Mouse (Mus musculus): Measurements from ENCODE around the gene Rbpms2. TPM values are rescaled to one million over a fixed set of nuclear protein-coding genes. Genes with fewer than 3 reads are reported as not detected.
"Not testable (repeated sequence)": the region's sequence is repeated elsewhere in the genome, so short reads cannot be mapped to it uniquely, and the experiment has no call there.

Rbpms2 gene
- total RNA-seq, 2 experiments from 2014 or later, result 2.2 to 3.2 TPM

DNA sequence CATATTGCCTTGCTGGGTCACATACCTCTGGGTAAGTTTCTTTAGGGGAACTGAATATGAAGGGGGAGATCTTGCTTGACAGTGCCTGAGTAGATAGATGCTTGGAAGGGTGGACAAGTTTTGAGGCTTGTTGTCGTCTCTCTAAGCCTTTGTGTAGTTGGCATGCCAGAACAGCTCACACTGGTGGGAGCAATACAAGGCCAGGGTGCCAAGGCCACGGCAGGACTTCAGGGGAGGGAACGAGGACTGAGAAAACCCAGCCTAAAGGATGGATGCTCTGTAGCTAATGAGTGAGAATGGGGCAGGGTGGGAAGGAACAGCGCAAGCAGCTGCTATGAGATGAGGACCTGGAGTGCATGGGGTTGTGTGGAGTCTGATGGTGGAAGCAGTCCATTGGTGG lies 15.5 kb downstream of the Rbpms2 start:
- no peak overlapping the region for H3K4me3 ChIP-seq
- intact Hi-C loops (cut with DNase I), result no loop called here
- DNase-seq (ENCODE audit: extremely low spot score in 1 of 2, low spot score in 2 of 2), result no peak
- H3K27ac ChIP-seq, result no peak overlapping the region
- TF ChIP-seq CTCF (IDR thresholded peaks at IDR 0.05), result no peak

DNA sequence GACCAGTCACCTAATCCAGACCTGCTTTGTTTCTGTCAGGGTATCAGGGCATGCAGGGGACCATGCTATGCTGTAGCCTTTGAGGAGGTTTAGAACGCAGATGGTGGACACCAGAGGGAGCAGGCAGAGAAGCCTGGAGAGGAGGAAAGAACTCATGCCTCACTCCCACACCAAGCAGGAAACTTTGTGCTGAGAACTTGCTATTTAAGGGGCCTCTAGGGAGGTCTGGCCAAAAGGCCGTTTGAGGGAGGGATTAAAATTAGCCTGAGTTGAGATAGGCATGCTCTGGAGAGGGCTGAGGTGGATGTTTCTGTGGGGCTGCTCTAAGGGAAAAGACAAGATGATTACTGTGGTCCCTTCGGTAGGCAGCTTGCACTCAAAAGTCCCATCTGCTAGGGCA lies 16.5 kb downstream of the Rbpms2 start:
- intact Hi-C loops (cut with DNase I), result no loop called here
- no peak for DNase-seq (ENCODE audit: extremely low spot score in 1 of 2, low spot score in 2 of 2)
- H3K4me3 ChIP-seq, result no peak overlapping the region
- no peak overlapping the region for H3K27ac ChIP-seq
- no peak; the same call in 1 of the 2 replicates for TF ChIP-seq CTCF (IDR thresholded peaks at IDR 0.05)

- intact Hi-C loops (cut with DNase I), result no loop called here
- Histone ChIP-seq H3K4me3 (no peak overlapping the region), H3K27ac (no peak overlapping the region)
- no peak for TF ChIP-seq CTCF (IDR thresholded peaks at IDR 0.05)
- no peak for DNase-seq (ENCODE audit: extremely low spot score in 1 of 2, low spot score in 2 of 2)
Measured at GRCm38 (mm10) chr9:65646782-65647181, 17.3 kb downstream of the Rbpms2 start.

DNA sequence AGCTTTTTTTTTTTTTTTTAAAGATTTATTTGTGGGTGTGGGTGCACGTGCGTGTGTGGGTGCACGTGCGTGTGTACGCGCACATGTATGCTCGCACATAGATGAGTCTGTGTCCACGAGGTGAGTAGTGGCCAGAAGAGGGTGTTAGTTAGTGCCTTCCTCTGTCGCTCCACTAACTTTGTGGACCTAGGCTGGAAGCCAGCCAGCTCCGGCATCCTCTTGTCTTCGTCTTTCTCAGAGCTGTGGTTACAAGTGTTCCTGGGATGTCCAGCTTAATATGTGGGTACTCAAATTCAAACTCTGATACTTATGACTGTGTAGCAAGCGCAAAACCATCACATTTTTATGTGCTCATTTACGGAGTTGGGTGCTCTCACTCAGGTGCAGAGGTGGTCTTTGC lies 19.3 kb downstream of the Rbpms2 start:
- Histone ChIP-seq H3K4me3 (no peak overlapping the region), H3K27ac (no peak overlapping the region)
- TF ChIP-seq CTCF (IDR thresholded peaks at IDR 0.05), result no peak
- DNase-seq (ENCODE audit: extremely low spot score in 1 of 2, low spot score in 2 of 2), result no peak
- intact Hi-C loops (cut with DNase I), result no loop called here

DNA sequence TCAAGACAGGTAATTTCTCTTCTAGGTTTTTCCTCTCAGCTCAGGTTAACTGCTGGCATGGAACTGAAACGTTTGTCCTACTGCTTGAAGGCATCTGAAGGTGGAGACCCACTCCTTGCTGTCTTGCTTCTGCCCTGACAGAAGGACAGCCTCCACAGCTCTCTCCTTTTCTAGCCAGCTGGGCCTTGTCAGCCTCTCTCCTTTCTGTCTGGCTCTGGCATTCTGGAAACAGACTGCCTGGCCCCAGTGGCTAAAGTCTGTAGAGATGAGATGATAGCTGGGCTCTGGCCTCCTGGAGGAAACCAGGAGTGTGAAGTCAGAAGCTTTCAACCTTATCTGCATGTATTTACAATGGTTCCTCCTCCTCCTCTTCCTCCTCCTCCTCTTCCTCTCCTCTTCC lies 20.5 kb downstream of the Rbpms2 start:
- no peak overlapping the region for H3K4me3 ChIP-seq
- DNase-seq (ENCODE audit: extremely low spot score in 1 of 2, low spot score in 2 of 2), result no peak
- TF ChIP-seq CTCF (IDR thresholded peaks at IDR 0.05), result no peak
- H3K27ac ChIP-seq, result no peak overlapping the region
- intact Hi-C loops (cut with DNase I), result no loop called here

DNA sequence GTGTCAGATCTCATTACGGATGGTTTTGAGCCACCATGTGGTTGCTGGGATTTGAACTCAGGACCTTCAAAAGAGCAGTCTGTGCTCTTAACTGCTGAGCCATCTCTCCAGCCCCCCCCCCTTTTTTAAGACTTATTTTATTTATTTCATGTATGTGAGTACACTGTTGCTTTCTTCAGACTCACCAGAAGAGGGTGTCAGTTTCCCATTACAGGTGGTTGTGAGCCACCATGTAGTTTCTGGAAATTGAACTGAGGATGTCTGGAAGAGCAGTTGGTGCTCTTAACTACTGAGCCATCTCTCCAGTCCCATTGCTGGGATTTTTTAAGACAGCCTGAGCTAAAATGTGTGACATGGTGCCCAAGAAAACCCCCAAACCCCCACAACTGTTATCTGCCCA lies 22.5 kb downstream of the Rbpms2 start:
- DNase-seq (ENCODE audit: extremely low spot score in 1 of 2, low spot score in 2 of 2); H3K27ac ChIP-seq; intact Hi-C loops (cut with DNase I); H3K4me3 ChIP-seq: not testable (repeated sequence)
- peak; percentile 34 for TF ChIP-seq CTCF (IDR thresholded peaks at IDR 0.05)

DNA sequence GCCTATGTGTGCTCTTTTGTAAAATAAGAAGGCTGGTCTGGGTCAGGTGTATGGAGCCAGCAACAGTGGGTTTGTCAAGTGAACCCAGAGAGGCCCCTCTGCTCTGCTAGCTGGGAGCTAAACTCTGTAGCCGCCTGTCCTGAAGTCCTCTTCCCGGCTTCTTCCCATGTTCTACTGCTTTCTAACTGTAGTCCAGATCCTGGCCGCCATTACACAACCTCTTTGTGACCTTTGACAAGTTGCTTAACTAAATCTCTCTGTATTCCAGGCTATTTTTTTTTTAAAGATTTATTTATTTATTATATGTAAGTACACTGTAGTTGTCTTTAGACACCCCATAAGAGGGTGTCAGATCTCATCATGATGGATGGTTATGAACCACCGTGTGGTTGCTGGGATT lies 24.3 kb downstream of the Rbpms2 start:
- intact Hi-C loops (cut with DNase I), result no loop called here
- Histone ChIP-seq H3K4me3 (no peak overlapping the region), H3K27ac (no peak overlapping the region)
- TF ChIP-seq CTCF (IDR thresholded peaks at IDR 0.05), result no peak
- DNase-seq (ENCODE audit: extremely low spot score in 1 of 2, low spot score in 2 of 2), result no peak

DNA sequence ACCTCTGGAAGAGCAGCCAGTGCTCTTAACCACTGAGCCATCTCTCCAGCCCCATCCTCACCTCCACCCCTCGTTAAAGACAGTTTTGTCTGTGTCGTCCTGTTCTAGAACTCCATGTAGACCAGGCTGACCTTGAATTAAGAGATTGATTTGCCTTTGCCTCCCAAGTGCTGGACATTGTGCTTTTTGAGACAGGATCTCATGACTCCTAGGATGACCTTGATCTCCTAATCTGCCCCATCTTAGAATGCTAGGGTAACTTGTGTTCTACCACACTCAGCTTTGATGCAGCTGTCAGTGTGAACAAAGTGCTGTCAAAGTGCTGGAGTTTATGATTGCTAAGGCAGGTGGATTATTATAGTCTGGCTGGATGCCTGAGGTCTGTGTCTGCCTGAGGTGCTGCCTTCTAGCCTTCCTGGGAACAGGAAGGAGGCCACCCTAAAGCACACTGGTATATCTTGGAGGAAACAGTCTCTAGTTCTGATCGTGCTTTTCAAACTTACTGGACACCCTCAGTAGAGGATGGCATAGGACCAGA lies 25.3 kb downstream of the Rbpms2 start:
- H3K4me3 ChIP-seq, result no peak overlapping the region
- DNase-seq (ENCODE audit: extremely low spot score in 1 of 2, low spot score in 2 of 2), result no peak
- intact Hi-C loops (cut with DNase I), result no loop called here
- no peak overlapping the region for H3K27ac ChIP-seq
- TF ChIP-seq CTCF (IDR thresholded peaks at IDR 0.05), result no peak

- DNase-seq (ENCODE audit: extremely low spot score in 1 of 2, low spot score in 2 of 2), result no peak
- intact Hi-C loops (cut with DNase I), result no loop called here
- TF ChIP-seq CTCF (IDR thresholded peaks at IDR 0.05), result no peak
- H3K4me3 ChIP-seq, result no peak overlapping the region
- H3K27ac ChIP-seq, result no peak overlapping the region
Measured at GRCm38 (mm10) chr9:65655540-65655939, 26.1 kb downstream of the Rbpms2 start.

DNA sequence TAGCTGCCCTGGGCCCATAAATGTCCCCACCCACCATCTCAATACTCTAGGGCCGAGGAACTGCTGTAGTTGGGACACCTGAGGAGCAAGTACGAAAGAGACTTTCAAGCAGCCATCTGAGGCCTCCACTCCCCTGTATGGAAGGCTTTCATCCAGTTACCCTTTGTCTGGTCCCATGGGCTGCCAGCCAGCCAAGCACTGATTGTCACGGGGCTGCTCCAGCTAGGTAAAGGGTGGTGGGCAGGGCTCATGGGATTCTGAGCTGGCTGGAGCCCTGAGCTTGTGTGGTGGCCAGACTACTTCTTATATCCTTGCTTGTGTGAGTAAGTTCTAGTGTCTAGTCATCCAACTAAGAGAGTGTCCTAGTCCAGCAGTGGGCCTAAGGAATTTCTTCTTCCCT lies 27.8 kb downstream of the Rbpms2 start:
- H3K4me3 ChIP-seq, result no peak overlapping the region
- H3K27ac ChIP-seq, result no peak overlapping the region
- TF ChIP-seq CTCF (IDR thresholded peaks at IDR 0.05), result no peak
- no peak for DNase-seq (ENCODE audit: extremely low spot score in 1 of 2, low spot score in 2 of 2)
- intact Hi-C loops (cut with DNase I), result no loop called here

- DNase-seq (ENCODE audit: extremely low spot score in 1 of 2, low spot score in 2 of 2), result no peak
- Histone ChIP-seq H3K4me3 (no peak overlapping the region), H3K27ac (no peak overlapping the region)
- intact Hi-C loops (cut with DNase I), result loop anchor here (5.0 kb wide), 1 partner anchor 139 kb away; the partner anchor contains the start of gene Ankdd1a
- peak; percentile 15 for TF ChIP-seq CTCF (IDR thresholded peaks at IDR 0.05)
Measured at GRCm38 (mm10) chr9:65661029-65661428, 31.6 kb downstream of the Rbpms2 start.

DNA sequence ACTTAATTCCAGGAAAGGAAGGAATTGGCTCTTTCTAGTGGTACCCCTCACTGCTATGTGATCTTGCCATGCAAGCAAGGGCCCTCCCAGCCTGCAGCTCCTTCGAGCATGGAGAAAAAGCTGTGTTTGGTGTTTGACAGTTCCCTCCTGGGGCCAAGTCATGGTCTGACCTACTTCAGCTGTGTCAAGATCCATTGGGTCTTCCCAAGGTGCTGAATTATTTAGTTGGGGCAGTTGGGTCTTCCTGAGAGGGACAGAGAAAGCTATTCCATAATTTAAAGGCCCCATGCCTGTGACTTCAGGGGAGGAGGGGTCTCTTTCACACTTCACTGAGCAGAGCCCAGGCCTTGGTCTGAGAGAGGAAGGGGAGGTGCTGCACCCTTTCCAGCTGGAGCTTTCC lies 32.0 kb downstream of the Rbpms2 start:
- Histone ChIP-seq H3K27ac (no peak overlapping the region), H3K4me3 (no peak overlapping the region)
- TF ChIP-seq CTCF (IDR thresholded peaks at IDR 0.05), result no peak
- no peak for DNase-seq (ENCODE audit: extremely low spot score in 1 of 2, low spot score in 2 of 2)
- intact Hi-C loops (cut with DNase I), result loop anchor here (5.0 kb wide), 1 partner anchor 139 kb away; the partner anchor contains the start of gene Ankdd1a

DNA sequence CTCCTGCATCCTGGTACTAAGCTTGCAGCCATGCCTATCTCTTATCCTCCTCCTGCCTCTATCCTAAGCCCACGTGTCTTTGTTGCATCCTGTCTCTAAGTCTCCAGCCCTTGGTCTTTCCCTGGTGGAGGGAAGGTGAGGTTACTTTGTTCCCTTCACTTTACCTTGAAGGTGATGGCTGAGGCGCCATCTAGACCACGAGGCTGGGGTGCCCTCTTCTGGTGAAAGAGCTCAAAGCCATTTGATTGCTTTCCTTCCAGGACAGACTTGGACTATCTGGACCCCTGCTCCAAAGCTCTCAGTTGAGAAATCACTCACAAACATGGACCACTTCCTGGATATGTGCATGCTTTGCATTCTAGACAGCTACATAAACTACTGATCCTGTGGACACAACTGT lies 34.7 kb downstream of the Rbpms2 start:
- Histone ChIP-seq H3K4me3 (no peak overlapping the region), H3K27ac (no peak overlapping the region)
- DNase-seq (ENCODE audit: extremely low spot score in 1 of 2, low spot score in 2 of 2), result peak; percentile 58 to 60
- intact Hi-C loops (cut with DNase I), result loop anchor here (1.0 to 5.0 kb wide), 3 partner anchors 59 to 187 kb away; partner anchors contain the start of gene Ankdd1a
- peak; percentile 86 for TF ChIP-seq CTCF (IDR thresholded peaks at IDR 0.05)

Data from left cerebral cortex, adult 2 months (tissue).